Mouse (Mus musculus) kidney, postnatal 0 days (tissue): Measurements from ENCODE around the gene Dxo. TPM values are rescaled to one million over a fixed set of nuclear protein-coding genes. Genes with fewer than 3 reads are reported as not detected.

Experiments
- ATAC-seq: fragments of 200-750 bp; cut with Nextera tagmentation; replicated peaks from 2 replicates; pipeline ENCODE4 v1.8.0; 2017; ENCODE audit warnings: low read depth, moderate number of reproducible peaks, moderate TSS enrichment, moderate library complexity; ENCODE audit not compliant: low FRiP score
- DNase-seq: peaks from one replicate; pipeline ENCODE4 v3.0.0-alpha.2; 2016; ENCODE audit warnings: low spot score
- H3K27ac ChIP-seq: fragments of 300-500 bp; sonication (generic); 2 replicates; pipeline ENCODE4 v1.5.1; 2014; ENCODE audit warnings: mild to moderate bottlenecking
- H3K27me3 ChIP-seq: fragments of 300-500 bp; sonication (generic); 2 replicates; pipeline ENCODE4 v1.6.1; 2014; ENCODE audit warnings: low read length, mixed read lengths; ENCODE audit not compliant: insufficient read depth
- H3K36me3 ChIP-seq: fragments of 300-500 bp; sonication (generic); 2 replicates; pipeline ENCODE4 v1.6.1; 2014; ENCODE audit warnings: low read length, mixed read lengths; ENCODE audit not compliant: insufficient read depth
- H3K4me1 ChIP-seq: fragments of 300-500 bp; sonication (generic); replicated peaks from 2 replicates; pipeline ENCODE4 v1.6.1; 2014; ENCODE audit warnings: antibody characterized with exemption, low read length, mixed read lengths; ENCODE audit not compliant: insufficient read depth
- H3K4me2 ChIP-seq: fragments of 300-500 bp; sonication (generic); 2 replicates; pipeline ENCODE4 v1.6.1; 2014; ENCODE audit warnings: mild to moderate bottlenecking, low read length, moderate library complexity, mixed read lengths
- H3K4me3 ChIP-seq: fragments of 300-500 bp; sonication (generic); replicated peaks from 2 replicates; pipeline ENCODE4 v1.5.1; 2014; ENCODE audit warnings: low read depth, low read length
- H3K9ac ChIP-seq: fragments of 300-500 bp; sonication (generic); 2 replicates; pipeline ENCODE4 v1.6.1; 2014; ENCODE audit warnings: low read depth, low read length
- H3K9me3 ChIP-seq: fragments of 300-500 bp; sonication (generic); replicated peaks from 2 replicates; pipeline ENCODE4 v1.6.1; 2016; ENCODE audit warnings: low read length, inconsistent platforms, mixed read lengths
- CTCF ChIP-seq: IDR thresholded peaks from 2 replicates; pipeline ENCODE4 v1.5.1; 2016; ENCODE audit warnings: antibody characterized with exemption, low read depth, mild to moderate bottlenecking, moderate library complexity
- WGBS: fragments of 180-500 bp; shearing (Covaris S2); extraction: QIAGEN DNeasy Blood & Tissue Kit; methylation state at CpG from one replicate; pipeline ENCODE4 v1.1.7; 2014; 5-methylcytosine and 5-hydroxymethylcytosine counted together
- polyA plus RNA-seq: library from polyadenylated mRNA; unstranded; fragments of >200 nt; fragmentation: Nextera tagmentation; extraction: Ambion mirVana; gene quantifications from 2 replicates; pipeline ENCODE4 v1.2.1, GENCODE M21; 2015

Gene Dxo
- polyA plus RNA-seq, 1 experiment from 2014 or later, result 49.7 TPM

DNA sequence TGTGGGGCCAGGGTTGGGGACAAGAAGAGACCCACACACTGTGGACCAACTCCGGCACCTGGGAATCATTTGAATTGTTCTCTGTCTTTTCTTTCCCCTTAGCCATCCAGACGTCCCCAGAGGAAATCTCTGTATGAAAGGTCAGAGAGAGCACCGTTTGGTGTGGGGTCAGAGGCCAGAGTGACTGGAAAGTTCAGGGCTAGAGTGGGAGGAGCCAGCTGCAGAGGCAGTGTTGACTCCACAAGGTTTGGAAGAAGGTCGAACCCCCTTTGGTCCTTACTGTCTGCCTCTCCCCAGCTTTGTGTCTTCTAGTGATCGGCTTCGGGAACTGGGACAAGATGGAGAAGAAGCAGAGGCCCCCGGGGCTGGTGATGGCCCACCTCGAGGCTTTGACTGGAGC is 16.7 kb downstream of the Dxo start:
- ATAC-seq (no peak), DNase-seq (no peak)
- Histone ChIP-seq H3K4me2 (no peak overlapping the region), H3K27ac (no peak overlapping the region), H3K4me3 (no peak overlapping the region), H3K9me3 (no peaks in the 10 kb centered on the region), H3K4me1 (peaks cover 8% of the 10 kb centered on the region), H3K36me3 (peaks cover 31% of the 10 kb centered on the region), H3K27me3 (no peaks in the 10 kb centered on the region), H3K9ac (no peak overlapping the region)
- 72% methylated on average over 8 of the region's 8 CpGs for WGBS
- no peak for TF ChIP-seq CTCF

DNA sequence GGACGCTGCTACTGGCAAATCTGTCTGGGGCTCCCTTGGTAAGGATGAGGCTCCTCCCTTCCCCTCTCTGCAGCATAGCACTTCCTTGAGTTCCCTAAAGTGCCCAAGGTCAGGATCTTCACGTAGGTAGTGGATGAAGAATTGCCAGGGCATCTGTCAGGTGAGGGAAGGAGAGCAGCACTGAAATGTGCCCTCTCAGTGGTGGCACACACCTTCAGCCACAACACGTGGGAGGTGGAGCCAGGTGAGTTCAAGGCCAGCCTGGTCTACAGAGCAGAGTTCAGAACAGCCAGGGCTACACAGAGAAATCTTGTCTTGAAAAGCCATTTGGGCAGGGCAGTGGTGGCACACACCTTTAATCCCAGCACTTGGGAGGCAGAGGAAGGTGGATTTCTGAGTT is 17.9 kb downstream of the Dxo start:
- no peak for ATAC-seq
- H3K9ac ChIP-seq, result no peak overlapping the region
- peaks cover 31% of the 10 kb centered on the region for H3K36me3 ChIP-seq
- no peak overlapping the region for H3K27ac ChIP-seq
- peaks cover 8% of the 10 kb centered on the region for H3K4me1 ChIP-seq
- no peak overlapping the region for H3K4me2 ChIP-seq
- no peaks in the 10 kb centered on the region for H3K27me3 ChIP-seq
- no peak for DNase-seq
- no peak overlapping the region for H3K4me3 ChIP-seq
- H3K9me3 ChIP-seq, result no peaks in the 10 kb centered on the region
- TF ChIP-seq CTCF, result no peak
- 72% methylated on average over 3 of the region's 3 CpGs for WGBS

DNA sequence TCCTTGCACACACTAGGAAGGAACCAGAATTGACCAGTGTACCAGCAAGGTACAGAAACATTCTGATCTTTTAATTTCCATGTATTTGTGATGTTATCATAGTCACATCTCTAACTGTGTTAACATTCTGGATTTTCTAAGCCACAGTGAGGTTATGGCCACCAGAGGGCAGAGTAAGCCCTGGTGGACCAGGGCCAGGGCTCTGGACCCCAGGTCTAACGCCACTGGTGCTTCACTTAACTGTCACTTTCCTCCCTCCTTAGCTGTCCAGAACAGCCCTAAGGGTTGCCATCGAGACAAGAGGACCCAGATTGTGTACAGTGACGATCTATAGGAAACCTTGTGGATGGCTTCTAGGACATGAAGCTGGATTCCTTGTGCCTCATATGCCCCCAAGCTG is 19.0 kb downstream of the Dxo start:
- H3K36me3 ChIP-seq, result peaks cover 31% of the 10 kb centered on the region
- peak; percentile 90 for TF ChIP-seq CTCF
- no peak for ATAC-seq

DNA sequence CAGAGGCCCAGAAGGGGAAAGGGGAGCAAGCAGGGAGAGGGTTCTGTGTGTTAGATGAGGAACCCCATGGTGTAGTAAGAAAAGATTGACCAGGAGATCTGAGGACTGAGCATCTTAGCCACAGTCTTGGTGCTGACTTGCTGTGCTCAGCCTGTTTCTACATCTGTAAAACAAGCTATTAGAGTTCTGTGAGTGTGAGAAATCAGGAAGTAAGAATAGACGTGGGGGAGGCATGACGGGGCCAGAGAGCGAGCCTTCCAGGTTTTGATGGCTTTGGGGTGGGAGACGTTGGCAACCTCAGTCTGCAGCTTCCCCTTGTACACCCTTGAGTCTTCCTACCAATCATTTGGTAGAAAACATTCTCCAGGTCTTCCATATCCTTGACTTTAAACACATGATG is 21.9 kb downstream of the Dxo start:
- Histone ChIP-seq H3K36me3 (peaks cover 21% of the 10 kb centered on the region), H3K27me3 (no peaks in the 10 kb centered on the region), H3K9me3 (no peaks in the 10 kb centered on the region), H3K4me2 (no peak overlapping the region), H3K9ac (no peak overlapping the region), H3K4me3 (no peak overlapping the region), H3K4me1 (0 out of 2 replicates have a peak, but pooled peaks cover 10% of the 10 kb centered on the region), H3K27ac (no peak overlapping the region)
- WGBS, result 66% methylated on average over 4 of the region's 4 CpGs
- ATAC-seq (no peak), DNase-seq (no peak)
- no peak for TF ChIP-seq CTCF

More for the DNA sequence above, 19.0 kb downstream of the Dxo start:
- Histone ChIP-seq H3K27me3 (no peaks in the 10 kb centered on the region), H3K4me2 (no peak overlapping the region), H3K4me1 (peaks cover 7% of the 10 kb centered on the region), H3K9me3 (no peaks in the 10 kb centered on the region), H3K27ac (no peak overlapping the region), H3K4me3 (no peak overlapping the region), H3K9ac (no peak overlapping the region)
- 34% methylated on average over 3 of the region's 3 CpGs for WGBS
- peak; percentile 67 for DNase-seq

GRCm38 (mm10) chr17:34860514-34860913 is 23.7 kb downstream of the Dxo start:
- no peaks in the 10 kb centered on the region for H3K9me3 ChIP-seq
- H3K4me2 ChIP-seq, result no peak overlapping the region
- no peak for DNase-seq
- H3K9ac ChIP-seq, result no peak overlapping the region
- 0 out of 2 replicates have a peak, but pooled peaks cover 10% of the 10 kb centered on the region for H3K4me1 ChIP-seq
- no peak overlapping the region for H3K27ac ChIP-seq
- H3K36me3 ChIP-seq, result peaks cover 9% of the 10 kb centered on the region; the same call in 1 of the 2 replicates
- no peak for TF ChIP-seq CTCF
- H3K4me3 ChIP-seq, result no peak overlapping the region
- no peak for ATAC-seq
- H3K27me3 ChIP-seq, result no peaks in the 10 kb centered on the region
- WGBS, result 82% methylated on average over 9 of the region's 9 CpGs

DNA sequence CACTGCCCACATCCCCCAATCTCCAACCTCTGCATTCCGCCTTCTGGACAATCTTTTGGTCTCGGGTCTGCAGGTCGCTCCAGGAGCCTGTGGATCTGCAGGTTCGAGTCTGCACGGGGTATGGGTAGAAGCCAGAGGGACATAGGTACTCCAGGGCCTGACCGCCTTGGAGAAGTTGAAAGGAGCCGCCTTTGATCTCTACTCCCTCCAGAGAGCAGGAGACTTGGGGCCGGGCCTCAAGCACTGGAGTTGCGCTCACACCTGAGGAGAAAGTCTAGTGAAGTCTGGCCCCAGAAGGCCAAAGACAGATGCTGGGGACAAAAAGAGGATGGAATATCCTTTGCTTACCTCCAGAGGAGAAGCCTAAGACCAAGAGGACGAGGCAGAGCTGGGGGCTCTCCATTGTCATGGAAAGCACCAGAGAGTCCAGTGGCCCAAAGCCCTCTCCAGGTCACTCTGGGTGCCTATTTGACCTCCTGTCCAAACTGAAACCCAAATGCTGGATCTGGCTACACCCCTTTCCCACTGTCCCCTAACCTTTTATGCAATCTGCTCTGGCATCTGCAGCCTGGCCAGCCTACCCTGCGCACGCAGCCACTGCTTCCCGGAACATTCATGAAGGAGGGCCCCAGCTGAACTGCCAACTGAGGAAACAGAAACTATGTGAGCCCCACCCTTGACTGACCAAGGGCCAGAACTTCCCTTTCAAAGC is 25.0 kb downstream of the Dxo start:
- no peak for TF ChIP-seq CTCF
- H3K36me3 ChIP-seq, result 0 out of 2 replicates have a peak, but pooled peaks cover 1% of the 10 kb centered on the region
- H3K9me3 ChIP-seq, result no peaks in the 10 kb centered on the region
- H3K27me3 ChIP-seq, result no peaks in the 10 kb centered on the region
- DNase-seq (no peak), ATAC-seq (peak; percentile 49; the same call in 1 of the 2 replicates)
- H3K27ac ChIP-seq, result peak overlapping the region; percentile 64
- H3K4me3 ChIP-seq, result no peak overlapping the region
- 57% methylated on average over 13 of the region's 13 CpGs for WGBS
- H3K4me2 ChIP-seq, result peak overlapping the region; percentile 8
- H3K4me1 ChIP-seq, result 0 out of 2 replicates have a peak, but pooled peaks cover 10% of the 10 kb centered on the region
- no peak overlapping the region for H3K9ac ChIP-seq
